Mouse (Mus musculus) WW6 (cell line): ENCODE measurements around the gene Atl1.

ENCODE experiments used
- DNase-seq: peaks from one replicate; pipeline ENCODE4 v3.0.0-alpha.2; 2013; ENCODE audit warnings: low read depth, low spot score

Atl1 gene

GRCm38 (mm10) chr12:70015936-70016335 lies 123.5 kb downstream of the Atl1 start:
- no peak for DNase-seq
